Mouse (Mus musculus) R1 (cell line): ENCODE measurements around the gene Myocos.
A peak's percentile ranks its signal among the peaks of the same experiment; 100 is the strongest.
"Not testable (repeated sequence)": the region's sequence is repeated elsewhere in the genome, so short reads cannot be mapped to it uniquely, and the experiment has no call there.

ENCODE experiments used
- DNase-seq: peaks from one replicate; pipeline ENCODE4 v3.0.0-alpha.2; 2018; ENCODE audit warnings: low read depth, low spot score

The Myocos gene

DNA sequence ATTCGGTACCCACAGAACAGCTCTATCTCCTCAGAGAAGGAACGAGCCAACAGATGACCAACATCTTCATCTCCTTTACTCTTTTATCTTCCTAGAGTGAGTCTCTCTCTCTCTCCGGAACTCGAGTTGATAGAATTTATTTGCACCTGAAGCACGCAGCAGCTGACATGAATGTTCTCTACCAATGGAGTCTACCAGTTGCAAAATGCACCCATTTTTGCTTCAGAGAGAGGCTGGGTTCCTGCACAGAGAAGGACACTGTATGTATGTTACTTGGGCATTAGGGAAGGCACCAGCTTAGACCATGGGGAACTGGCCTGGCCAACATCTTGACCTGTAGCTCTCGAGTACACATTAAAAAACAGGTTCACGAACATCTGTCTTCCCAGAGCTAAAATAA is at the start of gene Myocos:
Myocos (minus strand) TSS at position 101 of the 400 bp plus-strand sequence.
- DNase-seq: no peak

DNA sequence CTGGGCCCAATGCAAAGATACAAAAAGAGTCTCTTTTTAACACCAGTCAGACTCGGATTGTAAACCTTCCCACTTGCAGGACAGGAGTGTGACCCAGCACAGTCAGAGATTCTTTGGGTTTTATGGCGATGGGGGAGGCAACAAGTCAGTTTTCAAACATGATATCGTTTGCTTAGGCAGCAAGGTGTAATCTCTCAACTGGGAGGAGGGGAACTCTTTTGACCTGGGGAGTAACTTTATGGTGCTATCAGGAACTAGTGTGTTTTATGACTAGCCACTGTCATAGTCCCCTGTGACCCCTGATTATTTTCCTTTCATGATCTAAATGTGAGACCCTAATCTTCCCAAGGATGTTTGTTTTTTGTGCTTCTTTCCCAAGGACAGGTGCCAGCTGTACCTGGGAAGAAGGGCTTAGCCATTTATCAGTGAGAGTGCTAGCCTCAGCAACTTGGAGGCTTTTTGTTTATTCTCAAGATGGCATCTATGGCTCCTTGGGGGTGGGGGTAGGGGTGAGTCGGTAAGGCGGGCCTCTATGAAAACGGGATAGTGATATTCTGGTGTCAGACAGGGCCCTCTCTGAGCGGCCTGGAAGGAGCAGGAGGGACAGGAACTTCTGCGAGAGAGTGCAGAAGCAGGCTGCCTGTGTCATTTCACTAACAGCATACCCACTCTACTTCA is 42.5 kb upstream of the Myocos start:
- no peak for DNase-seq

DNA sequence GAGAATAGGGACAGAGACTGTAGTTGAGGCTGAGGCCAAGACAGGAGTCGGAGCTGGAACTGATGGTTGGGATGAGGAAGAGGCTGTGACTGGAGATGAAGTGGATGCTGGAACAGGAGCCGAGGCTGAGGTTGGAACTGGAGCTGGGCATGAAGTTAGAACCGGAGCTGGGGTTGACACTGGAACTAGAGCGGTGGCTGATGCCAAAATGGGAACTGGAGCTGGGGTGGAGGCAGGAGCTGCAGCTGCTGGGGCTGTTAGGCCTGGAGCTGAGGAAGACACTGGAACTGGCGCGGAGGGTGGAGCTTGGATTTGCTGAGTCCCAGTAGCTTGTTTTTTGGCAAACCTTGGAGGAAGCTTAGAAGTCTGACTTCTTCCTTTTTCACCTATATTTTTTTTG is 39.8 kb upstream of the Myocos start:
- DNase-seq: no peak

DNA sequence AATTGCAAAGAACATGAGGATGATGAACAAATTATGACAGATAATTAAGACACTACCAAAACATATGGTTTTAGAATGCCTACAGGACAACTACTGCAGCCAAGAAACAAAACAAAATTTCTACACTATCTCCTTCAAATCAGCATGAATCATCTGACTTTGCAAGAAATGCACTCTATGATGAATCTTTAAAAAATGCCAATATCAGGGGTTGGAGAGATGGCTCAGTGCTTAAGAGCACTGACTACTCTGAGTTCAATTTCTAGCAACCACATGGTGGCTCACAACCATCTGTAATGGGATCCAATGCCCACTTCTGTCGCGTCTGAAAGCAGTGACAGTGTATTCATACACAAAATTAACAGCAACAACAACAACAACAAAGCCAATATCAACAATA is 35.7 kb upstream of the Myocos start:
- no peak for DNase-seq

DNA sequence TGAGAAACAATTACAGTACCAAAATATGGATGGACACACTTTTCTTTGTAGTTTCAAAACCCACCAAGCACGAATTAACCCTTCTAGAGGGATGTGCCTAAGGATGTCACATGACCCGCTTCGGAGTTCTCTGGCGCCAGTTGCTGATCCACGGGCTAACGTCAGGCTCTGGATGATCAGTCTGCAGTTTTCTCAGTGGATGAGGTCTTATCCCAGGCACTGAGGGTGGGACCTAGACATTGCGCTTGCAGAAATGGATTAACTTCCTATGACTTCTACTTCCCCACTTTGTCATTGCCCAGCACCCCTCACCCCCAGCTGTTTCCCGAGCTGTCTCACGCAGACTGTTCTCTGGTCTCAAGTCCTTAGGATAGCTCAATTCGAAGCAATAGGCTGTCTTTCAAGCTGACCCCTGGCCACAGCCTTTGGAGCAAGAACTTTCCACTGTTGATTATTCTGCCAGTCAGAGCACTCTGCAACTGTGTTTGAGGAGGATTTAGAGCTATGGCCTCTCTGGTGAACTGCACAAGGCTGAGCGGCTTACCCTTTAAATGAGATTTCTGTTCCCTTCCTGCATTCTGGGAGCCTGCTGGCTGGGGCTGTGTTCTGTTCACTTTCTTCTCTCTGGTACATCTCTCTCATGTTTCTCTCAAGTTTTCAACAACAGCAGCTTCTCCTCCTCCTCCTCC is 7.6 kb upstream of the Myocos start:
- peak; percentile 48 for DNase-seq

DNA sequence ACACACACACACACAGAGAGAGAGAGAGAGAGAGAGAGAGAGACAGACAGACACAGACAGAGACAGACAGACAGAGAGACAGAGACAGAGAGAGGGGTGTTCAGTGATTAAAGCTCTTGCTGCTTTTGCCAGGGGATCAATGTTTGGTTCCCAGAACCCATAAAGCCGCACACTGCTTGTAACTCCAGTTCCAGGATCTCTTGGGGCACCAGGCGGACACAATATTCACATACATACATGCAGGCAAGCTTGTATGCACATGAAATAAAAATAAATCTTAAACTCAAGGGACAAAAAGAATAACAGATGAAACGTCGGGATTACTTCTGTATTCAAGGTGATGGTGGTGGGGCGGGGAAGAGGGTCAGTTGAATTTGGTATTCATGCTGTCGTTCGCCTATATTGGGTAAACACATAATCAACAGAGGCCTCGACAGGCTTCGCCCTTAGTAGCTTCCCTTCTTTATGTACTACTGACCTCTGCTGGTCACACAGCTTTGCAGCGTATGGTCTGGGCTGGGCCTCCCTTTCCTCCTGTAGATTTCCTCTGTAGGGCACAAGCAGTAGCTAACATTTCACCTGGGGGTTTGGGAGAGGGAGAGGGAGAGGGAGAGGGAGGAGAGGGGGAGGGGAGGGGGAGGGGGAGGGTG is 6.9 kb upstream of the Myocos start:
- peak; percentile 77 for DNase-seq

DNA sequence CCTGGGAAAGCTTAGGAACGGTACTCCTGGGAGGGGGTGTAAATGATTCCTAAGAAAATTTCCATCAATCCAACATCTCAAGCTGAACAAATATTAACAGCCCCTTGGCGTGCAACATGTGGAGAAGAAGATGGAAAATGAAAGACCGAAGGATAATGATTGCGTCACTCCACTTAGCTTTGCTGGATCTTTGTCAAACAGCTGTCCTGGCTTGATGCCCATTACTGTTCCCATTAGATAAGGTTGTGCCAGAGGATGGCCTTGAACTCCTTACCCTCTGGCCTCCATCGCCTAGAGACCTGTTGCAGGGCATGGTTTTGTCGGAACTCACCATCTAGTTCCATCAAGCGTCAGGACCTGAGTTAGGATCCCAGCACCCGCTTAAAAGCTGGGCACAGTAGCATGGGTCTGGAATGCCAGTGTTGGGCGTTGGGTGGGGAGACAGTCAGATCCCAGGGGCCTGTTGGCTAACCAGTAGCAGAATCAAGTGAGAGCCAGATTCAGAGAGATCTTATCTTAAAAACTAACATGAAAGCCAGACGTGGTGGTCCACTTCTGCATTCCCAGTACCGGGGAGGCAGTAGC is 2.3 kb upstream of the Myocos start:
- no peak for DNase-seq

DNA sequence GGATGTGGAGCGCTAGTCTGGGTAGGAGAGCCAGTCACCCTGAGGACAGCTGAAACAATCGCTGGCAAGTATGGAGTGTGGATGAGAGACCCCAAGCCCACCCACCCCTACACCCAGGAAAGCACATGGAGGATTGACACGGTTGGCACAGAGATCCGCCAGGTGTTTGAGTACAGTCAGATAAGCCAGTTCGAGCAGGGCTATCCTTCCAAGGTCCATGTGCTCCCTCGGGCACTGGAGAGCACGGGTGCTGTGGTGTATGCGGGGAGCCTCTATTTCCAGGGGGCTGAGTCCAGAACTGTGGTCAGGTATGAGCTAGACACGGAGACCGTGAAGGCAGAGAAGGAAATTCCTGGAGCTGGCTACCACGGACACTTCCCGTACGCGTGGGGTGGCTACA is 9.6 kb downstream of the Myocos start:
- DNase-seq: no peak

DNA sequence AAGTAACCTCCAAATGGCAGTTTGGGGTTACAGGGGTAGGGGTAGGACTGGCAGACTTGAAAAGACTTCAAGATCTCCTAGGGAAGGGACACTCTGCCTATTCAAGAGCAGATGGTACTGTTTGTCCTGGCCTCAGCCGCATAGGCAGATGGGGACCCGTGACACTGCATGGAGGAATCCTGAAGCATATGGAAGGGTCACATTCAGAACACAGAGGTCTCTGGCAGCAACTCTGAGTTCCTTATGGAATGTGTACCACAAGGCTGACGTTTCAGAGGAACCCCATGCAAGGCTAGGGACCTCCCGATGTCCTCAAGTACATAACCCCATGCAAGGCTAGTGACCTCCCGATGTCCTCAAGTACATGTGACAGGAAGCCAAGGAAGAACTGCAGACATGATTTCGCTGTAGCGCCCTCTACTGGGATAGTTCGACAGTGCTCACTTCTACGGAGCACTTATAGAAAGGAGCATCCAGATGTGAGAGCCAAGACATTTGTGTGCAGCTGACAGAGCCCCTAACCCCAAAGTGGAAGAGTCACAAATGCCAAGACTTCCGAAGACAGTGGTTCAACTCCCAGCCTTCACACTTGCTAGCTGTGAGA is 11.8 kb downstream of the Myocos start:
- peak; percentile 34 for DNase-seq

DNA sequence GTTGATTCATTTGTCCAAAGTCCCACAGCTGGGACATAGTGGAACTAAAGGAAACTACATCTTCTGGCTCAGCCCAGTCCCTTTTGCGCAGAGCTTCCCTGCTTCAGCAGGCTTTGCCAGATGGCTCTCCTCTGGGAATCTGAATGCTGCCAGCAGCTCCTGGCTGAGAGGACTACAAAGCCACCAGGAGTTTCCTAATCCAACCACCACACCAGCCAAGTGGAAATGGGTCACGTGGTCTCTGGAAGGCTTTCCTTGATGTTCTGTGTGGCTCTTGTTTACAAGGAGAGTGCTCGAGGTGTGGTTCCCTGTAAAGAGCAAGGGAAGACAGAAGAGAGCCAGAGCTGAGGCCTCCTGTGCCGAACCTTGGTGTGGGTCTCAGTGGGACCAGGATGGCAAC is 14.3 kb downstream of the Myocos start:
- DNase-seq: no peak

DNA sequence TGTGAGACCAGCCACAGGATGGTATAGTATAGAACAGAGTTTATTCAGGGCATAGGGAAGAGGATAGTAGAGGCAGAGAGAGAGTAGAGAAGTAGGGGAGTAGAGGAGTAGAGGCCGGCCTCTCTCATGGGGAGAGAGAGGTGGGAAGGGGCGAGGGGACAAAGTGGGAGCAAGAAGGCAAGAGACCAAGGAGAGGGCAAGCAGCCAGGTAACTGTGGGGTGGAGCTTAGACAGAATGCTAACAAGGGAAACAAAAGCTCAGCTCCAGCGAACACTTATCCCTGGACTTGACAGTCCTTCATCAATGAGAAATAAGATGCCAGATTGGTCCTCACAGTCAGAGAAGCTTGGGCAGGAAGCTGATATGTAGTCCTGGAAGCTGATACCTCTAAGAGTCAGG is 15.4 kb downstream of the Myocos start:
- no peak for DNase-seq

DNA sequence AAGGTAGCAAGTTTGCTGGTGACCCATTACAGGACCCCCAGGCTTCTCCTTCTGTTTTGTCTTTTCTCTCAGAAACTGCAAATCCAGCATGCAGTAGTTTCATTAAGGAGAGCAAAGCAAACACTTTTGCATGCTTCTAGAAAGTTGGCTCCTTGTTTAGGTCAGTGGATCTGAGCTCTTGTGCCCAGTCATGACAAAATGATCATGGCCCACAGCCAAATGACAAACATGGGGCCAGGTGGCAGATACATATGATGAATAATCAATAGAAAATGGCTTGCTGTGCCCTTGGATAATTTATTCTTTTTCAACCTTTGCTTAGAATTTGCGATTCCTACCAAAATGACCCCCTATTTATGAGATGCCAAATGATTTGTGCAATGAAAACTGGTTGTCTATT is 18.2 kb downstream of the Myocos start:
- no peak for DNase-seq

DNA sequence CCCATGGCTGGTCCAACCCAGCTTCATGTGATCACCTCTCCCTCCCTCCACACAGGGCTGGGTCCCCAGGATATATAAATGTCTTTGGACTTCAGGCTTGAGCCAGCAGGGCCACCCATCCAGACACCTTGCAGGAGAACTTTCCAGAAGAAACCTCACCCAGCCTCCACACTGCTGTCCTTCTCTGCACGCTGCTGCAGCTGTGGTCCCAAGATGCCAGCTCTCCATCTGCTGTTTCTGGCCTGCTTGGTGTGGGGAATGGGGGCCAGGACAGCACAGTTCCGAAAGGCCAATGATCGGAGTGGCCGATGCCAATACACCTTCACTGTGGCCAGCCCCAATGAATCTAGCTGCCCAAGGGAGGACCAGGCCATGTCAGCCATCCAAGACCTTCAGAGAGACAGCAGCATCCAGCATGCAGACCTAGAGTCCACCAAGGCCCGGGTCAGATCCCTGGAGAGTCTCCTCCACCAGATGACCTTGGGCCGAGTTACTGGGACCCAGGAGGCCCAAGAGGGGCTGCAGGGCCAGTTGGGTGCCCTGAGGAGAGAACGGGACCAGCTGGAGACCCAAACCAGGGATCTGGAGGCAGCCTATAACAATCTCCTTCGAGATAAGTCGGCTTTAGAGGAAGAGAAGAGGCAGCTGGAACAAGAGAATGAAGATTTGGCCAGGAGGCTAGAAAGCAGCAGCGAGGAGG is 18.8 kb downstream of the Myocos start, which contains the start of gene Myoc:
Myoc (plus strand) TSS at position 105 of the 700 bp plus-strand sequence.
- no peak for DNase-seq

DNA sequence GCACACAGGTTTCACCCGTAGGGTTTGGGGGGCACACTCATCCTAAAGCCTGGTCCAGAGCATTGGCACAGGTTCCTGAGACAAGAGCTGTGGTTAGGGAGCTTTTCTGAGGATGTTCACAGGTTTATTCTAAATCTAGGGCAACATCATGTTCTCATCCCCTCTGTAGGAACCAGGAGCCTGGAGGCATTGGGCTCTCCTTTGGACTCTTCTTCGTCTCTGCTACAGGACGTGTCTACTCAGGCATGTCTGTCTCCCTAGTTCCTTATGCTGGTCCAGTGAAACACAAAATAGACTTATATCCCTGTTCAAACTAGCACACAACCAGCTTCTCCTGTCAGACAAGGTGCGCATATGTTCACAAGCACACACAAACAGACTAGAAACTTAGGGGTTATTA is 19.5 kb downstream of the Myocos start:
- DNase-seq: no peak

DNA sequence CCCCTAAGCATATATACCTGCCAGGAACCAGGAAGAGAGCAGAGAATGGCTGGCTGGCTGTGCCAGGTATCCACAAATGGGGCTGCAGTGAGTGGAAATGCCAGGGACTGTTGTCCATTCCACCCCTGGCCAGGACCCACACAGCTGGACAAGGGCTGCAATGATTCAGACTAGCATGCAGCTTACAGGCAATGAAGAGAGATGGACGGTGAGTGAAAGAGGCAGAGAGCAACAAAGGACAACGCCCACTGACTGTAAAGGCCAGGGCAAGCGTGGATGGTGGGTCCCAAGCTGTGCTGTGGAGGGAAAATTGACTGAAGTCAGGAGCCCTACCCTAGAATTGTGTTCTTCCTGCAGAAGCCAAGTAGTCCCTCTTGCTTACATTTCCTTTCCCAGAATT is 21.5 kb downstream of the Myocos start:
- no peak for DNase-seq

DNA sequence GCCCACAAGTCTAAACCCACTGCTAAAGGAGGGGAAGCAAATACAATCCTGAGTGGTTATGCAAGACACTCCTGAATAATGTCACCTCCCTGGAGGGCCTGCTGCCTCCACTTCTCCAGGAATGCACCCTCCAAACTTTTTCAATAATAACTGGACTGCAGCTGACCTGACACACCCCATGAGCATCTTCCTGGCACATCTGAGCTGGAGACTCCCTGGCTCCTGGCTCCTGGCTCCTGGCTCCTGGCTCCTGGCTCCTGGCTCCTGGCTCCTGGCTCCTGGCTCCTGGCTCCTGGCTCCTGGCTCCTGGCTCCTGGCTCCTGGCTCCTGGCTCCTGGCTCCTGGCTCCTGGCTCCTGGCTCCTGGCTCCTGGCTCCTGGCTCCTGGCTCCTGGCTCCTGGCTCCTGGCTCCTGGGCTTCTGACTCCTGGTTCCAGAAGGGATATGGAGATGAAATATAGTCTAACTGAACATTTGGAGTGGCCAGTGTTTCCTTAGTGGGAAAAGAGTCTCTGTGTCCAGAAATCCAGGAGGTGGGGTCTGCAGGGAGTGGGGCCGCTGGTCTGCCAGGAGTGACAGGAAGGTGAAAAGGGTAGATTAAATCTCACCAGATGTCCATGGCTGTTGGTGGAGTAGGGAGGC is 22.6 kb downstream of the Myocos start:
- not testable (repeated sequence) for DNase-seq

DNA sequence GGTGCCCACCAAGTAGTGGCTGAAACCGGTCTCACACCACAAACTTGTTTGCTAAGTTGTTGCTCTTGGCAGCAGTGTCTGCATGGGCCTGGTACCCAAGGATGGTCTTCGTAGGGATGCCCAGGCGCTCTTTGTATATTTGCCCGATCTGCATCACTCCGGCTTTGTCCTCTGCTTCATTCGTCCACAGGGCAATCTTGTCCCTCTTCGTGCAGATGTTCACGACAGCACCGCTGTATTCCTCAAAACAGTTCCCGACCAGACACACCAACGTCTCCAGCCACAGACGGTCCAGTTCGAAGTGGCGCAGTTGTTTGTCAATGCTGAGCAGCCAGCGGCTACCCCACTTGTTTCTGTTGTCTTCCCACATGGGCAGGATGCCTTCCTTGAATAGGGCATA is 29.7 kb downstream of the Myocos start:
- not testable (repeated sequence) for DNase-seq

DNA sequence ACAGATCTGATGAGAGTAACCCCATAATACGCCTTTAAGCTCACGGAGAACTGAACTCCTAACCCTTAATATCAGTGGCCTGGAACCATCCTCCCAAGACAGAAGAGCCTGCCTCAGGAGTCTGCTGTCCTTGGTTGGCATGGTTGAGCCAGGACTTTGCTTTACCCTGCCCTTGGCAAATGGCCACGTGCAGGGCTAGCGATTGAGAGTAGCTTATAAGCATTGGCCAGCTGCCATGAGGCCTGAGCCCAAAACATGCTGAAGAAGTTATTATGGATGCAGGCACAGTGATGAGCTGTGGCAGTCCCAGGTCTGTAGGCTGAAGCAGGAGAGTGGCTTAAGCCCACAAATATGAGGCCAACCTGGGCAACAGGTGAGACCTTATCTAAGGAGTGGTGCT is 30.2 kb downstream of the Myocos start:
- DNase-seq: not testable (repeated sequence)

DNA sequence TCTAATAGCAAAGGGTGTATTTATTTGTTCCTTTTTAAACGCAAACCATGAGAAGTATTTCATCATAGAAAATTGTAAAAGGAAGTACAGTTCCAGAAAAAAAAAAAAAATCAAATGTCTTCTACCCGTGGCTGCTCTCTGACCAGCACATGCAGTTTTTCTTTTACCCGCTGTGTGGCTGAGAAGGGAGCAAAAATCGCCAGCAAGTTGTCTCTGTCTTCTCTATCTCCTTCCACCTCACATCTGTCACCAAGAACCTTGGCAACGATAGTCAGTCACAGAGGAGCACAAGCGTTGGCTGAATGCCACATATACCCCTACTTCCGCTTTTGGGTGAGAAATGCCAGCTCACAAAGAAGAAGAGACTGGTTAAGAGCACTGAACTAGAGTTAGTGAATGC is 32.8 kb downstream of the Myocos start:
- no peak for DNase-seq

DNA sequence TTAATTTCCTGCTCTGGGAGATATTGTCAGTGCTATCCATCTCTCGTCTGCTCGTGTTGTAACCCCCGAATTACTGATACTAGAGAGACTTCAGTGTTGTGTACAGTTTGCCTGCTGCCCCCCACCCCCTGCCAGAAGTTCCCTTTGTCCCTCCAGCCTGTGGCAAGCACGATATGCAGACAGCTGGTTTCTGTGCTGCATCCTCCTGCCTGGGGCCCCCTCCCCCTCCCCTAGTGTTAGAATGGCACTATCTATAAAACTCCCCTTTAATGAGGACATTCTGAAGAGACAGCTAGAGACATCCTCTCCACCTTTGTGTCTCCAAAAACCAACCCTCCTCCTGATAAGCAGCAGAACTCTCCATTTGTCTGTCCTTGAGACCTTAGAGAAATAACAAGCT is 34.1 kb downstream of the Myocos start:
- DNase-seq: no peak

DNA sequence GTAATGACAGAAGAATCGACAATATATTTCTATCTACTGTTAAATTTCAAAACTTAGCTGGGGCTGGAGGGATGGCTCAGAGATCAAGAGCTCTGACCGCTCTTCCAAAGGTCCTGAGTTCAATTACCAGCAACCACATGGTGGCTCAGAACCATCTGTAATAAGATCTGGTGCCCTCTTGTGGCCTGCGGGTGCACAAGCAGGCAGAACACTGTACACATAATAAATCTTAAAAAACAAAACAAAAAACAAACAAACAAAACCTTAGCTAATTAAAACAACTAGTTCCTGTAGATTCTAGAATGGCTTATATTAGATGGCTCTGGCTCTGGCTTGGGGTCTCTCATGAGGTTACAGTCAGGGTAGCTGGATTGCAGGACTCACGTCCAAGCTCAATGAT is 37.5 kb downstream of the Myocos start:
- DNase-seq: peak; percentile 40
